Mouse (Mus musculus) right cerebral cortex, postnatal 25 days (tissue): Measurements from ENCODE around the gene Il1a.

Experiments used
- DNase-seq: peaks from one replicate; pipeline ENCODE4 v3.0.0; 2022

Gene Il1a

GRCm38 (mm10) chr2:129309836-129310235 lies at the start of gene Il1a:
Il1a (minus strand) TSS chr2:129309972.
- DNase-seq = no peak

DNA sequence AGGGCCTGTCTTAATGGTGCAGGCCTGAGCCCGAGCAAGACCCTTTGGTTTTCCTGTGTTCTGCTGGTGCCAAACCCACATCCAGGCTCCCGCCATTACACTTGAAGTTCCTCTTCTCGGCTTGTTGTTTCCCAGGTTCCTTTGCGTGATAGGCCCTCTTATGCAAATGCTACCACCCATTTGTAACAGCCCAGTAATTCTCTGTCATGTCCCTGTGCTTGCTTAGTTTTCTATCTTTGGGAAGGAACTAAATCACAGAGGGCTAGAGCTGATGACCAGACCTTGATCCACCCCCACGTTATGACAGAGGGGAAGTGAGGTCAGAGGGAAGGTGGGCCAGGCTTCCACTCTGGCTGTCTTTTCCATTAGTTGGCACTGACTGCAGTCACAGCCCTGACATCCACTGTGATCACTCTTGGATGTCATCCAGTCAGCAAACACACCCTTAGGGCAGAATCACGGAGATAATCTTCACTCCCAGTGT lies 28.4 kb upstream of the Il1a start:
- DNase-seq = no peak

GRCm38 (mm10) chr2:129333471-129333870 lies 23.7 kb upstream of the Il1a start:
- no peak for DNase-seq

GRCm38 (mm10) chr2:129330540-129330939 lies 20.8 kb upstream of the Il1a start:
- DNase-seq = no peak

GRCm38 (mm10) chr2:129330024-129330423 lies 20.3 kb upstream of the Il1a start:
- DNase-seq = no peak

GRCm38 (mm10) chr2:129328238-129328637 lies 18.5 kb upstream of the Il1a start:
- DNase-seq = no peak

GRCm38 (mm10) chr2:129324216-129324615 lies 14.4 kb upstream of the Il1a start:
- no peak for DNase-seq

- DNase-seq = peak; percentile 49
These were observed 12.4 kb upstream of the Il1a start for GRCm38 (mm10) chr2:129322117-129322635.

- peak; percentile 21 for DNase-seq
These were observed 10.3 kb upstream of the Il1a start for GRCm38 (mm10) chr2:129320033-129320605.

- no peak for DNase-seq
These were observed 6.1 kb upstream of the Il1a start for GRCm38 (mm10) chr2:129315831-129316230.

- no peak for DNase-seq
These were observed 5.1 kb upstream of the Il1a start for GRCm38 (mm10) chr2:129314880-129315279.

DNA sequence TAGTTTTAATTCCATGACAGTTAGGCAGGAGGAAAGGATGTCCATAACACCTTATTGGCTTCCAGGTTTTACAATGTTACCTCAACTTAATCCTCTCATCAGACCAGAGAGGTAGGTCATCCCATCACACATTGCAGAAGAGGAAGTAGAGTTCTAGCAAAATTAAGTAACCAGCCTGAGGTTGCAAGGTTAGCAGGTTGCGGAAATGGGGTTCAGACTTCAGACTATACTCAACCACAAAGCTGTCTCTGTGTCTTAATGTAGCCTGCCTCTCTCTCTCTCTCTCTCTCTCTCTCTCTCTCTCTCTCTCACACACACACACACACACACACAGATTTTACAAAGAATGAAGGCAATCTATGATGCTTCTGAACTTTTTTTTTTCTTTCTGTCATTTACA lies 4.2 kb upstream of the Il1a start:
- no peak for DNase-seq

DNA sequence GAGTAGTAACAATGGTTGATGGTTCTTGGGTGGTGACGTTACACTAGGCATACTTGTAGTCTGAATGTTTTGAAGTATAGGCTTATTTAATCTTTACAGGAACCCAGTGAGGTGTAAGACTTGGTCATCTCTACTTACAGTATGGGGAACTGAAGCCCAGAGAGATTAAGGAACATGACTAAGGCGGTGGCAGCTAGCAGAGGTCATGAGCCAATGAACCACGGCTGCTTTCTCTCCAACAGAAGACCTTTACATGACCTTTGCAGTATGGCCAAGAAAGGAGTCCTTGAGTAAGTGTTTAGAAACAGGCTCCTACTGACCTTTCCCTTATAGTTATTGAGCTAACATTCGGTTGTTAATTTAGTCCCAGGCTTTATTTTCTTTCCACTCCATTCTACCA lies 3.8 kb downstream of the Il1a start:
- DNase-seq = no peak

DNA sequence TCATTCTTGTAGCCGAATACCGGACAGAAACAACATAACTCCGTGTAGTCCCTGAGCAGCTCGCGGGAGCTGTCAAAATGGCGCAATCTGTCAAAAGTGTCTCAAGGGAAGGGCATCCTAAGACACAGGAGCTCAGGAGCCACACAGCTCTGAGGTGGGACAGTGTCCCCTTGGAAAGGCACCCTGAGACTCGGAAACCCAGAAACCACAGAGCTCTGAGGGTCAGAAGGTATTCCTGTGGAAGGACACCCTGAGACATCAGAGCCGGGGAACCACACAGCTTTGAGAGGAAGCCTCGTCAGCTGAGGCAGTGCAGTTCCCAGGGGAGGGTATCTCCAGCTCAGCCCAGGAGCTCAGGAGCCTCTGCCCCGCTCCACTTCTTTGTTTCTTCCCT lies 12.2 kb downstream of the Il1a start:
- no peak for DNase-seq

- peak; percentile 99 for DNase-seq
These were observed 12.8 kb downstream of the Il1a start, which contains the start of gene Ckap2l for GRCm38 (mm10) chr2:129296671-129297588. Ckap2l (minus strand) TSS chr2:129297212.

DNA sequence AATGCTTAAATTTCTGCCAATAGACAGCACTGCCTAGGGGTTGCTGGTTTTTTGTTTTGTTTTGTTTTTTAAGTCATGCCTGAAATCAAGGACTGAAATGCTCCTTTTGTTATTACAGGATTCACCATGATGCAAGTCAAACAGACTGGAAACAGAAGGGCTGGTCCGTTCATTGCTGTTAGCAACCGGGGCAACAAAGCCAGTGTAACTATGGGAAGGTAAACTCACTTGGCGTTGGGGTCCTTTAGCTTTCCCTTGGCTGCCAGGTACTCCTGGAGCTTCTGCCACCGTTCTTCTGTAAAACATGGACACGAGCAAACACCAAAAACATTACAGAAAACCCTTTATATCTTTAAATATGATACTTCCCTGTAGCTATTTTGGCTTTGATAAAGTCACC lies 13.7 kb downstream of the Il1a start:
- DNase-seq = no peak

DNA sequence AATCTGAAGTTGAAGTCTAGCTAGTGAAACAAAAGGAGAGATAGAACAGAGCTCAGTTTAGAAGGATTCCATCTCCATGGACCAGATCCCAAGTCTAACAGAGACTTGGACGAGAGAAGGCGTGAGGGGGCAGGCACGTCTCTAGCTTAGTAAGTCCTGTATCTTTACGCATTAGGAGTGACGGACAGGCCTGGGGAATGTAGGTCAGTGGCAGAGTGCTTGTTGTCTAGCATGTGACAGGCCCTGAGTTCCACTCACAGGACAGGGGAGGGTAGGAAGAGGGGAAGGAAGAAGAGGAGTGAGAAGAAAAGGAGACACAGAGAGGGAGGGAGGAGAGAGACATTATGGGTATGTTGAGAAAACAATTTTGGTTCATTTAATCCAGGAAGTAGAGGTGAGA lies 14.7 kb downstream of the Il1a start:
- DNase-seq = no peak

DNA sequence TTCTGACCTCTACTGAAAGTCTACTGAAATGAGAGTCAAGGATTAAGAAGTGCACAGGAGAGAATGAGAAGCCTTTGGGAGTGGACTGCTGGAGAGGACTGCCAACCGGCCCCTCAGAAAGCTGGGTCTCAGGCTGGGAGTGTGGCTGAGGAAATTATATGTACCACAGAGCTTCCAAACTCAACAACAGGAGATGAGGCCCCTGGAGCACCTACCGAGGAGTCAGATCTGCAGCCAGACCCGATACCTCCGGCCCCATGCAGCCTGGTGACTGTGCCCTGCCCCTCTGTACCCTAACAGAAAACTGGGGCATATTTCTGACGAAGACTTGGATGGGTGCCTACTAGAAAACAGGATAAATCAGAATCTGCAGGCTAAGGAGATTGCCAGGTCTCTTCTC lies 35.9 kb downstream of the Il1a start:
- no peak for DNase-seq

DNA sequence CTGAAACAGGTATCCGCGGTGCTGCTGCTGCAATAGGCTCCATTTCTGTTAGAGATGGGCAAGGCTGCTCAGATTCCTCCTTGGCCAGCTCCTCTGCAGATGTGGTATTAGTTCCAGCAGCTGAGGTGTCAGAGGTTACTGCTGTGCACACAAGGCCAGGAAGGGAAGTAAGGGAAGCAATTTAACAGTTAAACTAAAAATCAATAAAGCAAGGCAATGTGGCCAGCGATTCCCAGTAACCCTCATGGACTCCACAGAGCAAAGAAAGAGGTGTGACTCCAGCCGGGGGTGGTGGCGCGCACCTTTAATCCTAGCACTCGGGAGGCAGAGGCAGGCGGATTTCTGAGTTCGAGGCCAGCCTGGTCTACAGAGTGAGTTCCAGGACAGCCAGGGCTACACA lies 39.2 kb downstream of the Il1a start:
- no peak for DNase-seq

DNA sequence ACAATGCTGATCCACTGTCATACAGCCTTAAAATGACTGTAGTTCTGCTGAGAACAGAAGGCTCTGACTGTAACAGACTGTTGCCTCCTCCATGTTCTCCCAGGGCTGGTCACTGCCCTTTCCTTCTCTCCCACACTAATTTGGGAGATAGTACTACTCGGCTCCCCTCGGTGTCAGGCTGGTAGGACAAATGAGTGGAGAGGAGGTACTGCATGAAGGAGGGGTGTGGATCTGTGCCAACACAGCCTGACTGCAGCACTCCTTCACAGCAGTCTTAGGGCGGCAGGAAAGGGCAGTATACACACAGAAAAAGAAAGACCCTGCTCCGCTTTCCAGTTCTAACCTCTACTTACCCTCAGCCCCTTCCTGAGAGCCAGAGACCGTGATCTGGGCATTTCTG lies 39.8 kb downstream of the Il1a start:
- DNase-seq = no peak

DNA sequence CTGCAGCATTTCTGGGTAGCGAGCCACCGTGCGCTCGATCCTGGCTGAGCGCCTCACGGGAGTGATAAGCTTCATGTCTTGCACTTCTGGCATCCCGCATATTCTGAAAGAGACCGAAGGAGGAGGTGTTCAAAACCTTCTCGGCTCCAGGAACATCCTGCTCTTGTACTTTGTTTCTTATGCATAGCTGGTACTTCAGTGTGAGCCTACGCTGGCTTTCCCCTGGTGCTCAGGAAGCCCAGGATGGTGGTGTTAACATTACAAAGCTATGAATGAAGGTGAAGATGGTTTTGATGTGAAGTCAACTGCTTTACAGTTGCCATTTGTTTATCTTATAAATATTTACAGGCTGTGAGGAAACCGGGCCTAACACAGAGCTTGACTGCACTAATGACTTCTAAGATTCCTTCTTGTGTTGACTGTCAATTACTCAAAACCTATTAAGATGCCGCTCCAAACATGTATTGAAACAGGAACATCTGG lies 40.6 kb downstream of the Il1a start:
- no peak for DNase-seq

DNA sequence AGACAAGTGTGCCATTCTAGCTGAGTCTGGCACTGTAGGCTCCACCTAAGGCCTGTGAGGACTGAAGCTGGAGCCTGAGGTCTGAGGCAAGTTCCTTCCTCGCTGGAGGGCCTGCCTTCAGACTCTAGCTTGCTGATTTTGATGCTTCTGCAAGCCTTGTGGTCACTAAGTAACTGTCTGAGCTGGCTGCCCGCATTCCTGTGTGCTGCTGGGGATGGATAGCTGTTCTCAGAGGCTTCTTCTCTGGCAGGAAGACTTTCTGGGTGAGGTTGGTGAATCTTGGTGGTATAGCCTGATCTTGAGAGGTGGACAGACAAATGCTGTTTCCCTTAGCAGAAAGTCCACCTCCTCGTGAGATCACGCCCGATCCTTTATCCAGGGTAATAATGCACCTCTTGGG lies 42.0 kb downstream of the Il1a start:
- no peak for DNase-seq

DNA sequence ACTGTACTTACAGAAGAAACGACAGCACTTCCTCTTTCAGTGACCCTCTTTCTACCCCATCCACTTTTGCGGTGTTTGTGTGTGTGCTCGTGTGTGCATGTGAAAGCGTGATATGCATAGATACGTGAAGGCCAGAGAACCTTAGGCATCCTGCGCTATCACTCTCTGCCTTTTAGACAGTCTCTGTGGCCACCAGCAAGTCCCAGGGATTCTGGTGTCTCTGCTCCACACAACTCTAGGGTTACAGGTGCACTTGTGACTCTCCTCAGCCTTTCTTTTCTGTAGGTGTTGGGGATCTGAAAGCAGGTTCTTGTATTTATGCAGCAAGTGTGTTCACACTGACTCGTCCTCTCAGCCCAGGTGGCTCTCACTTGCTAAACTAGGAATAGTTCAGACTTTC lies 44.5 kb downstream of the Il1a start:
- no peak for DNase-seq

GRCm38 (mm10) chr2:129263073-129263472 lies 46.7 kb downstream of the Il1a start:
- DNase-seq = no peak
